Mouse (Mus musculus): ENCODE measurements at regions not wholly inside any gene's neighbourhood (a gene's known extent, or its start where the extent isn't known, plus 50 kb on each side); places are given as distances from the start of the nearest gene placed in this dataset.

DNA sequence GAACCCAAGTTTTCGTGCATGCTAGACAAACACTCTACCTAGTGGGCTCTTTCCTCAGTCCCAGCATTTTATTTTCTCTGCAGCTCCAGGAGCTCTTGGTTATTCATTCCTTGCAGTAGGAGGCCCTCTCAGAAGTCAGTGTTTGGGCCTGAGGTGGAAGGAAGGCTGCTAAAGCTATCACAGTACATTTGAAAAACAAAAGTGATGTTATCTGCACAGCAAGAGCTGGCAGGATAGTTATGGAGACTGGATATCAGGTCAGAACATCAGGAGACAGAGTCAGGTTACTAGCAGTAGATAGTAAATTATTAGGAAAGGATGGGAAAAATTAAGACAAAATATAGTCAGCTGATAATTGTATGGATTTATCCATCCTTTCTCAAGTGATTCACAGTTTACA is 152.2 kb downstream of the Mtx2 start:
- TF ChIP-seq CTCF (IDR thresholded peaks at IDR 0.05; ENCODE audit: borderline replicate concordance, insufficient read depth, low read depth, low read length), result no peak
- no peak for TF ChIP-seq POLR2A (IDR thresholded peaks at IDR 0.05; ENCODE audit: borderline replicate concordance, insufficient read depth, low read length)
